Mouse (Mus musculus) left cerebral cortex, postnatal 36 days (tissue): Measurements from ENCODE around the gene Echs1. TPM values are rescaled to one million over a fixed set of nuclear protein-coding genes. Genes with fewer than 3 reads are reported as not detected.

Source experiments
- DNase-seq, 2 experiments: peaks; one replicate each; pipeline ENCODE4 v3.0.0; 2021 to 2022; ENCODE audit warnings: low spot score in 2 of 2, mixed read lengths in 1 of 2
- intact Hi-C: fragments of 180-260 bp; cut with DNase I; formaldehyde crosslinking; loops from one replicate; pipeline ENCODE4 v1.15.1; 2025
- total RNA-seq, 2 experiments: library from RNA; stranded (reverse); gene quantifications; 2 replicates each; pipeline ENCODE4 v1.2.3; 2021

Echs1 gene
- total RNA-seq, 2 experiments from 2014 or later = 51.0 to 53.0 TPM

- intact Hi-C loops = loop anchor here (2.0 kb wide), 2 partner anchors 62 to 750 kb away; no protein-coding TSS in a partner anchor
- peak; percentile 56 to 67 for DNase-seq
Observed at GRCm38 (mm10) chr7:140078711-140079110, 37.6 kb downstream of the Echs1 start.

GRCm38 (mm10) chr7:140077698-140078097 is 38.6 kb downstream of the Echs1 start:
- intact Hi-C loops = loop anchor here (2.0 kb wide), 2 partner anchors 63 to 751 kb away; no protein-coding TSS in a partner anchor

GRCm38 (mm10) chr7:140070042-140070711 is 46.1 kb downstream of the Echs1 start:
- intact Hi-C loops = no loop called here
- DNase-seq = no peak

More at GRCm38 (mm10) chr7:140077698-140078097, 38.6 kb downstream of the Echs1 start:
- no peak for DNase-seq

- intact Hi-C loops = loop anchor here (10.0 kb wide), 1 partner anchor 423 kb away; no protein-coding TSS in a partner anchor
- DNase-seq = no peak
Observed at GRCm38 (mm10) chr7:140067397-140067796, 48.9 kb downstream of the Echs1 start.

DNA sequence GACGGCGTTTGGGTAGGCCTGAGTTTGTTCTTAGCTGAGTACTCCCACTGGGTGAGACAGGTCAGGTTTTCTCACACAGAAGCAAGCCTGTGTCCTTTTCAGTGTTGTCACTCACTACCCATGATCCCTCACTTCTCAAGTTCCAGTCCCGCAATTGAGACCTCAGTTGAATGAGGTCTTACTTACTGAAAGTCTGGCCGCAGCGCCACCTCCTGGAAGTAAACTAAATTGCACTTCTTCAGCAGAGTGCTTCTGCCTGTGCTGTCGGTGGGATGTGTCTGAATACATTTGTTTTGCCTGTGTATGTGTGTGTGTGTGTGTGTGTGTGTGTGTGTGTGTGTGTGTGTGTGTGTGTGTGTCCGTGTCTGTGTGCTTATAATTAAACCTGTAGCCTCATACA is 53.2 kb downstream of the Echs1 start:
- DNase-seq = peak; percentile 47 to 66
- intact Hi-C loops = loop anchor here (1.0 to 10.0 kb wide), 2 partner anchors 94 to 418 kb away; no protein-coding TSS in a partner anchor

- DNase-seq = no peak
- intact Hi-C loops = loop anchor here (10.0 kb wide), 1 partner anchor 418 kb away; no protein-coding TSS in a partner anchor
Observed at GRCm38 (mm10) chr7:140062307-140062706, 54.0 kb downstream of the Echs1 start.

DNA sequence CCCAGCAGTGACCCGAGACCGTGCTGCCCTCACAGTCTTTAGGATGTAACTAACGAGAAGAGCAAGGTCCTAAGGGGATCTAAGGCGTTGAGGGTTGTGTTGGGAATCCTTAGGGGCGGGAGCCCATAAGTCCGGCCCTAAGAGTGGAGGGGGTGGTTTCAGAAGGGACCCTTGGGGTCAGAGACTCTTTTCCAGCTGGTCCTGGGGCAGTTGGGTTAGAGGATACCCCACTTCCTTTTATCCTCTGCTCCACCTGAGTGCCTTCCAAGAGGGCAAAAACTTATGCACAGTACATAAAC is 54.5 kb downstream of the Echs1 start:
- intact Hi-C loops = loop anchor here (10.0 kb wide), 1 partner anchor 417 kb away; no protein-coding TSS in a partner anchor

DNA sequence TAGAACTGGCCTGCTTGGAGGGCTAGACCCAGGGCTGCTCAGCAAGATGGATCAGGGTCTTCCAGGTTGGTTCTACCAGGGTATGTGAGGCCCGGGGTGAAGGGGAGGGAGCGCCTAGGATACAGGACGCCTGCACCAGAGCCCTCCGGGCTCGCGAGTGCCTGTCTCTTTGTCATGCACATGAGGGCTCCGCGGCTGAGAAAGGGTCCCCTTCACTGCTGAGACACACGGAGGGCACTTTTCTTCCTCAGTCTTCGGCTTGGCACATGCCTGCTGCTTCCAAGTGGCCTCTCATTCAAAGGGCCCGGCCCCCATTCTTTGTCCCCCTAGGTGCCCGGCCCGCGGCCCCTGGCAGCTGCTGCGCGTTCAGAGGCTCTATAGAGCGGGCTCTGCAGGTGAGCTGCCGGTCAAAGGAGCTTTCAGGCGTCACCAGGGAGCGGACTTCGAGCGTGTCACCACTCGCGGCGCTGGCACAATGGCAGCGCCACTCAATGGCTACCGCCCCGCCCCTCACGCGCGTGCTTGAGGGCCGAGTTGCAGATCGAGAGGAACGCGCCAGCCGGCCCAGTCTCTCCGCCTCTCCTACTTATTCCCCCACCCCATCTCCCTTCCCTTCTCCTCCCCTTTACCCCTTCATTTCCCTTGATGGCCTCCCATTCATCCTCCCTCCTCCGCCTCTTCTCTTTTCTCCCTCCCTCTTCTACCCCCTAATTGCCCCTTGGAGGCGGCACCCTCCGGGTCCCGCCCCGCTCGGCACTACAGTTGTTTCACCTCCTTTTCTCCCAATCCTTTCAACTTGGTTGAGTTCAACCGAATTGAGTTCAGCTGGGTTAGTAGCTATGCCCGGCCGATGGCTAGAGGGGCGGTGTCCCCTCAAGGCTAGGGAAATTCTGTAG is 55.1 kb downstream of the Echs1 start:
- intact Hi-C loops = loop anchor here (10.0 kb wide), 1 partner anchor 416 kb away; no protein-coding TSS in a partner anchor
- DNase-seq = no peak

More for the DNA sequence above, 54.5 kb downstream of the Echs1 start:
- no peak for DNase-seq

GRCm38 (mm10) chr7:140059601-140060000 is 56.7 kb downstream of the Echs1 start:
- DNase-seq = no peak
- intact Hi-C loops = no loop called here

- intact Hi-C loops = no loop called here
- no peak for DNase-seq
Observed at GRCm38 (mm10) chr7:140058528-140058927, 57.7 kb downstream of the Echs1 start.

DNA sequence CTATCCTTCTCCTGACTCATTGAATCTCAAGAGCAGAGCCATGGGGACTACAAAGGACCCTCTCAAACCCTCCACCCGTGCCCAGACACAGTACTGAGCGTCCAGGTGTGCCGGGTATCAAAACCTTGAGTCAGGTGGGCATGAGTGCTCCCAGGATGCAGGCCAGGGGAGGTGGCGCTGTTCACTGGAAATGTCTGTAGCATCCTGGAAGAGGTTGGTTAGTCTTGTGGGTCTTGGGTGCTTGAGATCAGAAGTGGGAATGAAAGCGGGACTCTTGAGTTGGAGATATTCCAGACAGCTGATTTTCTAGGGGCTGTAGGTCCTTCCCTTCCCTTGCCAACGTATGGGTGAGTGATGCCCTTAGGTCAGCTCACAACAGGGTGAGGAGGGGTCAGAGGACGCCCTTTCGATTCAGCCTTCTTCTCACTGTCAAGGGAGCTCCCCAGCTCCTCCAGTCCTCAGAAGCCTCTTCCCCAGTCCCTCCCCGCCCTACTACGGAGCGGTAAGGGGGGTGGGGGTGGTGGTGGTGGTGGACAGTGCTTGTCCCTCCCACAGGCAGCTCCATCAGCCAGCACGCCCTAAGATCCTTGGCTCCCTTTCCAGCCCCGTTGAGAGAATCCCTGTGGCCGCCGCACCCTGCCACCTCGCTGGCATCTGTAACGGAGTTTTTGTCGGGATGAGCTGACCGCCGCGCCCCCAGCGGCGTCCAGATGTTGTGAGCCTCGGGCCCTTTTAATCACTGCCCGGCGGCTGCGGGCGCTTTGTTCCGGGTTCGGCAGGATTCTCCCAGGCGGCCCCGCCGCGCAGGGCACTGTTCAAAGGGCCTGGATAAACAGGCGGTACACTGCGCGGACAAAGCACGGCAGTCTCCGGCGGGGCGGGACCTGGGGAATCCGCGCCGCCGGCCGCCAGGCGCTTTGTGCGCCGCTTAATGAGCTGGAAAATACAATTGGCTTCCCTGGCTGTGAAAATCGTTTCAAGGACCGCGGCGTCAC is 58.6 kb downstream of the Echs1 start:
- DNase-seq = no peak
- intact Hi-C loops = no loop called here

Other genes starting within 250 kb of the Echs1 start
- gene Kndc1, start 221.8 kb downstream of the Echs1 start, total RNA-seq = 10 to 100 TPM; 70.1 to 70.2 TPM
- not detected for gene Utf1, start 172.7 kb downstream of the Echs1 start, total RNA-seq
- gene 6430531B16Rik, start 137.7 kb downstream of the Echs1 start, total RNA-seq = 1 to 10 TPM; 1.0 to 2.0 TPM
- gene Adam8, start 123.9 kb downstream of the Echs1 start, total RNA-seq = 1 to 10 TPM; 1.7 to 3.5 TPM
- 10 to 100 TPM; 20.8 to 24.4 TPM for gene Zfp511, start 80.1 kb downstream of the Echs1 start, total RNA-seq
- gene Tubgcp2, start 79.8 kb downstream of the Echs1 start, total RNA-seq = 10 to 100 TPM; 35.3 to 36.9 TPM
- gene Msx3, start 67.4 kb downstream of the Echs1 start, total RNA-seq = under 1 TPM; 0.20 to 0.25 TPM
- gene Caly, start 33.9 kb downstream of the Echs1 start, total RNA-seq = 100 to 1,000 TPM; 191 TPM
- not detected for gene Prap1, start 23.1 kb downstream of the Echs1 start, total RNA-seq
- 10 to 100 TPM; 47.5 to 52.8 TPM for gene Fuom, start 14.0 kb downstream of the Echs1 start, total RNA-seq
- gene Paox, start 677 bp downstream of the Echs1 start, total RNA-seq = 1 to 10 TPM; 5.6 TPM
- gene Mtg1, start 21.1 kb upstream of the Echs1 start, total RNA-seq = 10 to 100 TPM; 20.8 to 20.9 TPM
- gene Sprn, start 38.4 kb upstream of the Echs1 start, total RNA-seq = 100 to 1,000 TPM; 141 to 186 TPM
- not detected for gene Olfr522, start 48.3 kb upstream of the Echs1 start, total RNA-seq
- not detected for gene Olfr523, start 56.7 kb upstream of the Echs1 start, total RNA-seq
- gene Olfr524, start 89.5 kb upstream of the Echs1 start, total RNA-seq = not detected
- not detected for gene Cd163l1, start 101.8 kb upstream of the Echs1 start, total RNA-seq
- not detected for gene 5830411N06Rik, start 130.8 kb upstream of the Echs1 start, total RNA-seq
- gene Olfr525, start 204.4 kb upstream of the Echs1 start, total RNA-seq = not detected
- gene Olfr527, start 217.5 kb upstream of the Echs1 start, total RNA-seq = not detected
- gene Olfr60, start 245.2 kb upstream of the Echs1 start, total RNA-seq = not detected